Mouse (Mus musculus) granulocyte monocyte progenitor cell, adult 5-6 weeks (primary cell): ENCODE measurements around the gene Sub1. TPM values are rescaled to one million over a fixed set of nuclear protein-coding genes. Genes with fewer than 3 reads are reported as not detected.

ENCODE experiments used
- ATAC-seq: replicated peaks from 2 replicates; pipeline ENCODE4 v1.8.0; 2016; ENCODE audit warnings: mild to moderate bottlenecking, moderate TSS enrichment, inconsistent platforms; ENCODE audit not compliant: poor library complexity, severe bottlenecking
- total RNA-seq, 2 experiments: library from RNA; stranded (forward) in 1 of 2; stranded (reverse) in 1 of 2; fragments of 200-712, 200-1000 nt in 1 of 2; fragments of >200 nt in 1 of 2; fragmentation: Nextera tagmentation in 1 of 2; gene quantifications; 2 replicates each; pipeline ENCODE4 v1.2.3; 2014 to 2017

Sub1 gene
- total RNA-seq (2014; fragmentation: Nextera tagmentation) (545 and 554 TPM in 2 replicates), total RNA-seq (2017) (769 and 935 TPM in 2 replicates)

DNA sequence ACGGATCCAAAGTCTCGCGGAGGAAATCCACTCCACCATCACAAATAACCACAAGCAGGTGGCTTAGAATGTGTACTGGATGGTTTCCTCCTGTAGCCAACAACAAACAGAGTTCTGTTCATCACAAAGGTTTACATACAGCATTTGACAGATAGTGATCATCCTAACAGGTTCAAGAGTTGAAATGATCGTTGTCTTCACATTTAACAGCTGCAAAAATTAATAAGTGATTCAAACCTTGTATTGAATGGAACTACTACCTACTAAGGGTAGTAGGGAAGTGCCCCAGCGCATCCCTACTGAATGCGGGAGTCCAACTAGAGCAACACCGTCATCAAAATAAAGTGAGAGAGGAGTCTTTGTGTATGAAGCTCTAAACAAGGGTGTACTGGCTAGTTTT, at the start of gene Sub1:
Gene Sub1, minus strand, starts transcription at position 101 of the 400 bp plus-strand sequence.
- no peak for ATAC-seq

DNA sequence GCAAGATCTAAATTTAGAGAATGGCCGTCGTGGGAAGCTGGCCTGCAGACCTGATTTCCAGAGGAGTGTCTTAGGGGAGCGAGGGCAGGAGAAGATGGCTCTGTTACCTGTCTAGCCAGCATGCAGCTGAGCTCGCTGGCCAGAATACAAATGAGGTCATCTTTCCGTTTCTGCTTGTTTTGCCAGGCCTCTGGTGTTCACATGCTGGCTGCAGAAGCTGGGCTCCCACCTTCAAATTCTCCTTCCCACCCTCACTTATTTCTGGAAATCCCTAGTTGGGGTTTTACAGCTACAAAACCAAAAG, 43.6 kb upstream of the Sub1 start:
- no peak for ATAC-seq

DNA sequence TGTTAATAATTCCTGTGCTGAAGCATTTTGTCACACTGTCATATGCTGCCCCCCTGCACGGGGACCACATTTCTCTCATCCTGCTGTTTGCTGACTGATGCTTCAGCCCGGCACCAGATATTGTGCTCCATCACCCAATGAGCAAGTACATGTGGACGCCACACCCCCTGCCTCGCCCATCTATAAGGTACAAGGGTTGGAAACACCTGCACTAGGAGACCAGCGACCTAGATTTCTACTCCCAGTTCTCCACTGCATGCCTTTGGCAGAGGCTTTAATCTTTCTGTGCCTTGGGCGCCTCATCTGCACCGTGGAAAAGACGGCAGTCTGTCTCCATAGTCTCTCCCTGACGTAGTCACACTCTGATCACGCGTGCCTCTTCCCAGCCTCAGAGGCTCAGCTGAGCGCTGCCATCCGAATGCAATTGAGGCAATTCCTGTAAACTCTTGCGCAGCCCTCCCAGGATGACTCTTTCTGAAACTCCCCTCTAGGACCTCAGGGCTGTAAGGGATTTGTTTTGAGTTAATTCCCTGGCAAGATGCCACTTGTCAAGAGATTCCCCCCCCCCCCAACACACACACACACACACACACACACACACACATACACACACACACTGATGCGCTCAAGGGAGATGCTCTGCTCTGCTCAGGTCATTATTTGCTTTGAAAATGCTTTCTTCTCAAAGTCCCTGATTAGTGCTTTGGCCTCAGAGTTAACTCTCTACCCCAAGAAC, 43.1 kb upstream of the Sub1 start:
- ATAC-seq = no peak

DNA sequence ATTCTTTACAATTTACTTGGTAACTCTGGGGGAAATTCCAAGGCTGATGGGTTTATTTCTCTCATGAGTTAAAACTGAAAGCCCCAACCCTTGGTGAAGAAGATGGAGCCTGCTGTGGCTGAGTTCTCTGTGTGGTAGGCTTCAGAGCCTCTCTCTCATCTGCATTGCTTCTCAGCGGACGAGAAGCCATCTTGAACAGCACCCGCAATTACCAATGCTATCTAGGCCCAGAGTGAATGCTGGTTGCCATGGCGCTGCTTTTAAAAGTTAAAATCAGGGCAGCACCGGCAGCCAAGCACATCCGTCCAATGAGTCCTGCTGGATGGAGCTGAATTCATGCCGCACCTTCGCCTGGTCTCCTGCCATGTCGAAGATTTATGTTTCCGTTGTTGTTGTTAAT, 42.5 kb upstream of the Sub1 start:
- no peak for ATAC-seq

DNA sequence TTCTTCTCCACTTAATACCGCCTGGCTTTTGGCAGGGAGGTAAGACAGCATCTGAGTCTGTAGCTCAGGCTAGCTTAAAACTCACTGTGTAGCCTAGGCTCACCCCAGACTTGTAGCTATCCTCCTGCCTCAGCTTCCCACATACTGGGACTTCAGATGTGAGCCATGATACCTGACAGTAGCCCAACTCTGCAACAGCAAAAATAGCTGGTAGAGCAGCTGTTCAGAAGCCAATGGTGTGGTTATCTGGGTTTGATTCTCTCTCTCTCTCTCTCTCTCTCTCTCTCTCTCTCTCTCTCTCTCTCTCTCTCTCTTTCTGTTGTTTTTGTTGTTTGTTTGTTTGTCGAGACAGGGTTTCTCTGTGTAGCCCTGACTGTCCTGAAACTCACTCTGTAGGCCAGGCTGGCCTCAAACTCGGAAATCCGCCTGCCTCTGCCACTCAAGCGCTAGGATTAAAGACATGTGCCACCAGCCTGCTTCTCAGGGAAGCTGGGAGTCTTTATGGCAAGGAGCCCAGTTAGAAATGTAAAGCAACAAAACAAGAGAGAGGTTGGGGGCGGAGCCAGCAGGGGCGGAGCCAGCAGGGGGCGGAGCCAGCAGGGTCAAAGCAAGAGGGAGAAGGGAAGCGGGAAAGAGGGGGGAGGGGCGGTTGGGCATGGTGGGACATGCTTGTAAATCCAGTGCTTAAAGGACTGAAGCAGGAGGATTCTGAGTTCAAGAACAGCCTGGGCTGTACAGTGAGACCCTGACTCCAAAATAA, 41.3 kb upstream of the Sub1 start:
- ATAC-seq = peak; percentile 14; the same call in 1 of the 2 replicates

DNA sequence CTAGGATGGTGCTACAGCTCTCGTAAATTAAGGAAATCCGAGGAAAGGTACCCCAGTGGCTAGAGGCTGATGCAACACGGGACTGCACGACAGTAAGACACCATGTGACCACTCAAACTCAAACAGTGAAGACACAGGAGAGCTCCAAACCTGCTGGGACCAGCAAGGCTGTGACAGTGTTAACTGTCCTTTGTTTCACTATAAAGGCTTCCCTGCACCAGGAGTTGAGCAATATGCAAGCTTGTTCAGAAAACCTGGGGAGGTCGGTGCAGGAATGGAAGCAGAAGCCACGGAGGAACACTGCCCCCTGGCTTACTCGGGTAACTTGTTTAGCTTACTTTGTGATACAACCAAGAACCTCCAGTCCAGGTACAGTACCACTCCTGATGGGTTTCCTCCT, 40.4 kb upstream of the Sub1 start:
- peak; percentile 80 for ATAC-seq

DNA sequence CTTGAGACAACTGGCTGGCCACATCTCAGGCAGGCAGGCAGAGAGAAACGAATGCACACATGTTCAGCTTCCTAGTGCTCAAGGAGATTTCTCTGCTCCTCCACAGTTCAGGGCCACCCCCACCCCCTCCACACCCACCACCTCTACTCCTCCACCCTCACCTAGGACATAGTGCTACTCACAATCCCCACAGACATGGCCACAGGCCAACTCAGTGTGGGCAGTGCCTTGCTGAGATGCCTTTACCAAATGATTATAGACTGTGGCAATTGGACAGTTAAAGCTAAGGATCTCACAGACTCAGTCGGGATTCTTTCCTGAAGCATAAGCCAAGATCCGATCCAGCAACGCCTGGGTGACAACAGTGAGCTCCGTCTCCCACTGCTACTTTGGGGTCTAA, 39.9 kb upstream of the Sub1 start:
- ATAC-seq = no peak

DNA sequence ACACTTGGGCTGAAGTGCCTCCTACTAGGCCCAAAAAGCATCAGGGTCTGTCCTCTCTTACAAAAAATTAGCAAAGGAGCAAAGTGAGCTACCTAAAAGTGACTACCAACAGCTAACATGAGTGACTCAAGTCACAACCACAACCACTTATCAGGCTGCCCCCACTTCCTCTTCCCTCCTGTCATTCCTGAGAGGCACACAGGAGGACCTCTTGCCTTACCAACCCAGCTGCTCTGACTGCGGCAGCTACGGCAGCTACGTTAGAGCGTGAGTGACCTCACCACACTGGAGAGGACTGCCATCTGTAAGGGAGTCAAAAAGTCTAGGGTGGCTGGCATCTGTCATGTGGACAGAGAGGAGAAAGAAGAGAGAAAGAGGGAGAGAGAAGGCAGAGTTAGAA, 37.5 kb upstream of the Sub1 start:
- peak; percentile 83 for ATAC-seq

DNA sequence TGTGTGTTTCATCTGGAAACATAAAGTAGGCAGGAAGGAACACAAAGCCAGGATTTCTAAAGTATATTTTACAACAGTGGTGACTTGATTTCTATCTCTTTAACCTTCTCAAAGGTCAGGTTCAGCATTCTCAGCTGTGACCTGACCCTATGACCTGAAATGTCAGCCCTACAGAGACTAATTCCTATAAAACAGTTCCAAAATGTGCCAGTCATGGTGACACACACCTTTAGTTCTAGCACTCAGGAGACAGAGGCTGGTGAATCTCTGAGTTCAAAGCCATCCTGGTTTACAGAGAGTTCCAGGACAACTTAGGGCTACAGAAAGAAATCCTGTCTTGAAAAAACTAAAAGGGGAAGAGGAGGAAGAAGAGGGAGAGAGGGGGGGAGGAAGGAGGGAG, 36.4 kb upstream of the Sub1 start:
- ATAC-seq = no peak

DNA sequence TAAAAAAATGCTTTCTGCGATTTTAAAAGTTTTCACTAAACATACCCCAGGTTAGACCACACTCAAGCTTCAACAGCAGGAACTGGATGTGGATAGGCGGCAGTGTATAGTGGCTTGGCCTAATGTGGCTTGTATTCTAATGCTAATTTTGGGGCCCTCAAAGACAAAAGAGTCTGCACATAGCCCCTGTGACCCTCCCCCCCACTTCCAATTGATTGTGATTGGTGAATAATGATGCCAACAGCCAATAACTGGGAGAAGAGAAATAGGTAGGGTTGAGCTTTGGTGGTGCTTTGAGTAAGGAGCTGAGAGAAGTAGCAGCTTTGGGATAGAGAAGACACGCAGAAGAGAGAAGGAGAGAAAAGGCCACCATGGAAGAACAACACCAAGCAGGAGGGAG, 35.7 kb upstream of the Sub1 start:
- no peak for ATAC-seq

DNA sequence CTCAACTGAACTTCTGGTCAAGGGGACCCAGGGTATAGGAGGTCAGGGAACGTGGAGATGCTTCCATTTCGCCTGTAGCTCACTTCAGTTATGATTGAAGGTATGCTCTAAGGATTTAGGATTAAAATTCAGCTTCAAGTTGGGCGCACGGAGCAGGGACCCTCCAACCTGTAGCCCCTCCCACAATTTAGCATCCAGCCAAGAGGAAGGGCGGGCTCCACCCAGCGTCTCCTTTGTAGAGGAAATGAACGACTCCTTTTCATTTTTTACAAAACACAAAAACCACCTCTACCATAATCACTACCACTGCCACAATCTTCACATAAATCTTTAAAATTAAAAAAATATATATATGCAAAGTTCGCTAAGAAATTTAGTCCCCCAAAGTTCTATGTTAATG, 35.1 kb upstream of the Sub1 start:
- ATAC-seq = no peak

DNA sequence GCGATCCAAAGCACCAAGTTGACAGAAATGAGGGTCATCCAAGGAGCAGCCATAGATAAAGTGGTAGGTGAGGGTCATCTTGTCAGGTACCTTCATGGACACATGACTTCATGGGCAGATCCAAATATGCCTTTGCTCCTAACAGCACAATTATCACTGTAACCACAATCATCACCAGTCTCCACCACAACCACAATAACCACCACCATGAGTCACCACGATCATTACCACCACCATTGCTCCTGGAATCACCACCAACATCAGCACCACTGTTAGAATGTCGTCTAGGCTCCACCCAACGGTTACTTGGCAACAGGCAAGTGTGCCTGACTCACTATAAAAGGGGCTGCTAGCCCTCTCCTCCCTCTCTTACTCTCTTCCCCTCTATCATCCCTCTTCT, 33.4 kb upstream of the Sub1 start:
- ATAC-seq = peak; percentile 18; the same call in 1 of the 2 replicates

DNA sequence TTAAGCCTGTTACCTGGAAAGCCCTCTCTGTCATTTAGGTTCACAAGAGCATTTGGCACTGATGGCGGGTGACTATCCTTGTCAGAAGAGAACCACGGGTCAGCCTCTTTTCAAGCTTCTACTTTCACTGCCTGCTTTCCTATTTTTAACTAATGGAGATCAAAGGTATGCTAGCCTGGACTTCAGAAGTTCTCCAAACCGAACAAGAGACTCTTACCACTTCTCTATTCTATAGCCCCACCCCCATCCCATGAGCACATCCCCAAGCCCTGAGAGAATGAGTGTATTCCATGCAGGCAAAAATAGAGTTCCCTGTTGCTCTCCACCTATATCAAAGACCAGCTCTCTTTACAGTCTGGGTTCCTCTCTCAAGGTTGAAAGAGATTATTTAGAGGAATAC, 31.0 kb upstream of the Sub1 start:
- ATAC-seq = peak; percentile 90

DNA sequence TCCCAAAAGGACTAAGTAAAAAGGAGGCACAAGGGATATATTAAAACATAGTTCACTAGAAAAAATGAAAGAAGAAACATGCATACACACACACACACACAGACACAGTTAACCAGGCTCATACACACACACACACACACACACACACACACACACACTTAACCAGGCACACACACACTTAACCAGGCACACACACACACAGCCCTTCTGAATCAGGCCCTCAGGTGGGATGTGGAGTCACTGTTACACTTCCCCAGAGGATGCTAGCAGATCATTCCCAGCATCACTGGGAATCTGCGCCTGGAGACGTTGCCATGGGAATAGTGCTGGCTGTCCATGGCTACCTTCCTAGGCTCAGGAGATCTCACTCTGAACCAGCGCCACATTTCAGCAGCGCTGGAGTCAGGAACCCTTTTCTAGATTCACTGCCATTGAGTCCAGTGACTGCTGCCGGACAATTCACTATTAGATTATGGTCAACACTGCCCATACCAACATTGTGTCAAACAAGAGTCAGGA, 30.2 kb upstream of the Sub1 start:
- no peak for ATAC-seq

DNA sequence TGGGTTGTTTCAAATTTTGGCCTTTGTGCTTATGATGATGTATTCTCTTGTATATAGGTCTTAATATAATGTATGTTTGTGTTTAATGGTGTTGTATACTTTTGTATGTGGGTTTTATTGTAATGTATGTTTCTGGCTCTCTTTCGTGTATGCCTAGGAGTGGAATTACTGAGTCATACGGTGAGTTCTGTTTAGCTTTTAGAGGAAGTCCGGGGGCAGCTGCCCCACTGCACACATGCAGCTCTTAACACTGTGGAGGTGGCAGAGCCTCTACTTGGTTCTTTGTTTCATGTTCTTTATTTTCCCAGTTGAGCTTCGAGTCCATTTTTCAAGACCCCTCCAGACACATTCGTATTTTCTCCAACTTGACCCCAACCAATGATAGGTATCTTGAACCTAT, 29.2 kb upstream of the Sub1 start:
- peak; percentile 49; the same call in 1 of the 2 replicates for ATAC-seq

DNA sequence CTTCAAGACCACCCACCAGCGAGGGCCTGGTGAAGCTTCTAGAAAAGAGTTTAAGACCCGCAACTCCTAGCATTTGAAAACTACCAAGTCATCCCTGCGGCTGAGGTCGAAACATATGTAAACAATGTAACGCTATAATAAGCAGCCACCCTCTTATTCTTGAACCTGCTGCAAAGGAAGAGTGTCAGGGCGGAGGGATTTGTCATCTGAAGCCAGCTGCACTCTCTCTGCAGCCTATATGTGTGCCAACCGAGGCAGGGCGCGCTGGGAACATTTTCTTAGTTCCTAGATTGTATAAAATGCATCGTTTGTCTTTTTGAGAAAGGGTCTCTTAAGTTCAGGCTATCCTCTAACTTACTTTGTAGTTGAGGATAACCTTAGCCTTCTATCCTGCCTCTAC, 28.6 kb upstream of the Sub1 start:
- ATAC-seq = no peak

DNA sequence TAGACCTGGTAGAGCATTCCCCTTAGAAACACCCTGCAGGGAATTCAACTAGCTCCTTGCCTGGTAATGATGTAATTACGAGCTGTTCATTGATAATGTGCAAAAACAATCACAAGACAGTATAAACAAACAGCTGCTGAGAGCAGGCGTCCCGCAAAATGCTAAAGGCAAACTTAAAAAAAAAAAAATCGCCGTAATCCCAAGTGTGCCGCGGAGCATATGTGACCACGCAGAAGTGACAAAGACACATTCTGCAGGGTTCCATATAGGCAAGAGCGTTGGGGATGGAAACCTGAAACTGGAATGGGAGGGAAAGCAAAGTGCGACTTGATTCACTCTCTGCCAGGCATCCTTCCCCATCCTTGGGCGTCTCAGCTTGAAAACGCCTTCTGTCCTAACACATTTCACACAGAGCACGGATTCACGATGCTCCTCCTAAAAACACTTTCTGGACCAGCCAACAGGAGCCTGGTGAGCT, 28.0 kb upstream of the Sub1 start:
- no peak for ATAC-seq

DNA sequence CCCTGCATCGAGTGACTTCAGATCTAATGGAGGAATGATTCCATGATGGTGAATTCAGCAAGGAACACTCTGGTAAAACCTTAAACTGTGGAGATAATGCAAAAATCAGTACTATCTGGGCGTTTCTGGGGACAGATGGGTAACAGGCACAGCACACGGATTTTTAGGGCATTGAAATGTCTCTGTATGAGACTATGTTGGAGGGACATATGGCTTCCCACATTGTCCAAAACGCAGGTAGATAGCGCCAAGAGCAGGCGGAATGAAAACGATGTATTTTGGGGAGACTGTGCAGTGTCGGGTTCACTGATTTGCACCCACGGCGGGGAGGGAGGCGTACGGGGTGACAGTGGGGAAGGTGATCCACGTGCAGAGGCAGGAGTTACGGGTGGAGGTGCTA, 22.7 kb upstream of the Sub1 start:
- no peak for ATAC-seq

DNA sequence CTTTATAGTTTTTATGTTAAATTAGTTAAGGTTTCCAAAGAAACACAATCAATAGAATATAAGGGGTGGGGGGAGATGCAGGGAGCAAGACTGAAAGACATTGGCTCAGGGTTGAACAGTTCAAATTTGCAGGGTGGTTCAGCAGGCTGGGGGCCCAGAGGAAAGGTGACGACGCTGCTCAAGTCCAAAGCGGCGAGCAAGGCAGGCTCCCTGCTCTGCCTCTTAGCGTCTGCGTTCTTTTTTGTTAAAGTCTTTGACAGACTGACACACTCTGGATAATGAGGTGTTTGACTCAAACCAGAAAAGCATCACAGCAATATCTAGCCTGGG, 21.6 kb upstream of the Sub1 start:
- ATAC-seq = no peak

DNA sequence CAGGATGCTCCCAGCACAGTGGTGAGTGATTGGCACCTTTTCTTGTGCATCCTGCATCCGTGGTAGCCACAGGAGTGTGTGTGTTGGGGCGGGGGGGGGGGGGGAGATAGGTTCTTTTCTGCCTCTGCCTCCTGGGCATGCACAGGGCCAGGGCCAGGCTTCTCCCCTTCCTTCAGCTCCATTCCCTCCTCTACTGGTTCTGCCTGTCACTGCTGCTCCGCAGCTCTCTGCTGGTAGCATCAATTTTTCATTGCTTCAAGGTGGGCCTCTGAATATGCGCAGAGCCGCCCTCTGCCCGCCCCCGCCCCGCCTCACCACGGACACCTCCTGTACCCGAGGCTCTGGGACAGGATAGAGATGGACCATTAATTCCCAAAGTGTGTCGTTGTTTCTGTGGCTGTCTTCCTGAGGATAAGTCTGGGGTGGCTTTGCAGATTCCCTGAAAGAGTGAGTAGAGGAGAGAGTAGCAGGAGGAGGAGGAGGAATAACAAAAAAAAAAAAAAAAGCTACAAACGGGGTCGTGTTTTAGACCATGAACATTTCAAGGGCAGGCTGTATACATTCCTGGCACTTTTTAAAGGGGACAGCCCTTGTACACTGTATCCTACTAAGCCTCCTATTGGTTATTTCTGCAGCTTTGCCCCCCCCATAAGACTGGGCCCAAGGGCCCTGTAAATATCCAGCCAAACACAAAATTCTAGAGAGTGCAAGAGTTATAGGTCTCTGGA, 21.1 kb upstream of the Sub1 start:
- no peak for ATAC-seq
